Mouse (Mus musculus): ENCODE measurements around the gene Ankfn1.

GRCm38 (mm10) chr11:89472871-89473270 lies 304.6 kb downstream of the Ankfn1 start:
- TF ChIP-seq POLR2A (IDR thresholded peaks at IDR 0.05; ENCODE audit: borderline replicate concordance, insufficient read depth, low read length) (no peak), CTCF (IDR thresholded peaks at IDR 0.05; ENCODE audit: borderline replicate concordance, insufficient read depth, low read depth, low read length) (no peak)

Measured in cerebellum, adult 2 months (tissue).